Mouse (Mus musculus) myocyte (in vitro differentiated cells): ENCODE measurements around the gene Rab17. TPM values are rescaled to one million over a fixed set of nuclear protein-coding genes. Genes with fewer than 3 reads are reported as not detected.
A peak's percentile ranks its signal among the peaks of the same experiment; 100 is the strongest.

Experiments used
- H3K27me3 ChIP-seq: one replicate; pipeline ENCODE4 v1.6.1; 2011; ENCODE audit not compliant: control insufficient read depth, insufficient read depth, insufficient read length
- H3K36me3 ChIP-seq: one replicate; pipeline ENCODE4 v1.6.1; 2011; ENCODE audit not compliant: control insufficient read depth, insufficient read depth
- H3K4me2 ChIP-seq: one replicate; pipeline ENCODE4 v1.6.1; 2011; ENCODE audit warnings: low read depth, control low read depth
- H3K4me3 ChIP-seq: one replicate; pipeline ENCODE4 v1.5.1; 2011; ENCODE audit warnings: mild to moderate bottlenecking, control low read depth, moderate library complexity
- H3K79me2 ChIP-seq: one replicate; pipeline ENCODE4 v1.6.1; 2011; ENCODE audit not compliant: control insufficient read depth, insufficient read depth
- H3ac ChIP-seq: one replicate; pipeline ENCODE4 v1.6.1; 2011; ENCODE audit not compliant: control insufficient read depth, insufficient read length
- CEBPB ChIP-seq: IDR thresholded peaks from 2 replicates; pipeline ENCODE4 v1.6.1; 2011; ENCODE audit warnings: mild to moderate bottlenecking, moderate library complexity; ENCODE audit not compliant: poor library complexity, insufficient read depth, severe bottlenecking
- E2F4 ChIP-seq: IDR thresholded peaks from one replicate; pipeline ENCODE4 v1.6.1; 2011; ENCODE audit warnings: mild to moderate bottlenecking, control low read depth, moderate library complexity; ENCODE audit not compliant: insufficient read depth
- MAX ChIP-seq: IDR thresholded peaks from one replicate; pipeline ENCODE4 v1.6.1; 2011; ENCODE audit warnings: low read depth, mild to moderate bottlenecking, control low read depth
- MYOD1 ChIP-seq, 3 experiments: IDR thresholded peaks; one replicate each; pipeline ENCODE4 v1.6.1; 2011; ENCODE audit warnings: control low read depth in 2 of 3, low read depth in 2 of 3, mild to moderate bottlenecking in 2 of 3, moderate library complexity in 1 of 3; ENCODE audit not compliant: insufficient read length in 2 of 3, control insufficient read depth in 1 of 3
- MYOG ChIP-seq, 3 experiments: IDR thresholded peaks; one replicate each; pipeline ENCODE4 v1.6.1; 2011; ENCODE audit warnings: control low read depth in 2 of 3, low read depth in 2 of 3, mild to moderate bottlenecking in 2 of 3; ENCODE audit not compliant: insufficient read length in 2 of 3, control insufficient read depth in 1 of 3, insufficient read depth in 1 of 3
- POLR2A ChIP-seq: IDR thresholded peaks from one replicate; pipeline ENCODE4 v1.6.1; 2011; ENCODE audit warnings: low read depth, mild to moderate bottlenecking, control low read depth, moderate library complexity; ENCODE audit not compliant: insufficient read length
- POLR2AphosphoS2 ChIP-seq: IDR thresholded peaks from one replicate; pipeline ENCODE4 v1.6.1; 2011; ENCODE audit warnings: low read depth, control low read depth; ENCODE audit not compliant: insufficient read length
- REST ChIP-seq: IDR thresholded peaks from one replicate; pipeline ENCODE4 v1.6.1; 2011; ENCODE audit warnings: mild to moderate bottlenecking, control low read depth, moderate library complexity; ENCODE audit not compliant: insufficient read depth, insufficient read length
- SRF ChIP-seq: IDR thresholded peaks from one replicate; pipeline ENCODE4 v1.6.1; 2011; ENCODE audit warnings: low read depth; ENCODE audit not compliant: control insufficient read depth, insufficient read length
- TCF12 ChIP-seq: IDR thresholded peaks from one replicate; pipeline ENCODE4 v1.6.1; 2011; ENCODE audit warnings: mild to moderate bottlenecking, control low read depth; ENCODE audit not compliant: poor library complexity, insufficient read depth, severe bottlenecking
- TCF3 ChIP-seq: IDR thresholded peaks from one replicate; pipeline ENCODE4 v1.6.1; 2011; ENCODE audit warnings: low read depth, control low read depth; ENCODE audit not compliant: insufficient read length
- USF1 ChIP-seq: IDR thresholded peaks from one replicate; pipeline ENCODE4 v1.6.1; 2011; ENCODE audit warnings: low read depth, mild to moderate bottlenecking, control low read depth, moderate library complexity
- polyA plus RNA-seq: library from polyadenylated mRNA; unstranded; fragments of >200 nt; fragmentation: generic; extraction: Trizol; gene quantifications from one replicate; pipeline ENCODE4 v1.2.1, GENCODE M21; 2012; ENCODE audit warnings: missing spikeins

Gene Rab17
- polyA plus RNA-seq, 1 experiment = not detected

- Histone ChIP-seq H3K4me2 (no peak overlapping the region), H3K27me3 (no peaks in the 10 kb centered on the region), H3K79me2 (no peaks in the 10 kb centered on the region), H3K4me3 (no peak overlapping the region), H3K36me3 (no peaks in the 10 kb centered on the region), H3ac (no peak overlapping the region)
- TF ChIP-seq TCF3 (no peak), REST (no peak), USF1 (no peak), CEBPB (no peak), POLR2AphosphoS2 (no peak), MYOD1 (IDR thresholded peaks at IDR 0.05; ENCODE audit: control insufficient read depth in 1 of 3, insufficient read length in 2 of 3, low read depth in 2 of 3) (no peak), SRF (no peak), E2F4 (no peak), TCF12 (no peak), MAX (no peak), MYOG (IDR thresholded peaks at IDR 0.05; ENCODE audit: control insufficient read depth in 1 of 3, insufficient read depth in 1 of 3, insufficient read length in 2 of 3, low read depth in 2 of 3) (no peak), POLR2A (no peak)
Observed at GRCm38 (mm10) chr1:90917509-90917908, 52.0 kb downstream of the Rab17 start.

- no peaks in the 10 kb centered on the region for H3K36me3 ChIP-seq
- TF ChIP-seq E2F4 (no peak), MAX (no peak), MYOD1 (IDR thresholded peaks at IDR 0.05; ENCODE audit: control insufficient read depth in 1 of 3, insufficient read length in 2 of 3, low read depth in 2 of 3) (no peak)
- no peaks in the 10 kb centered on the region for H3K79me2 ChIP-seq
- no peak within 1 kb of the TSS for H3K4me2 ChIP-seq
- H3K27me3 ChIP-seq = no peaks in the 10 kb centered on the region
- H3K4me3 ChIP-seq = no peak within 1 kb of the TSS
- no peak within 1 kb of the TSS for H3ac ChIP-seq
Observed at GRCm38 (mm10) chr1:90914948-90915569, 54.4 kb downstream of the Rab17 start, which contains the start of gene Mlph. TSS of gene Mlph (plus strand) at chr1:90915085.

- no peaks in the 10 kb centered on the region for H3K36me3 ChIP-seq
- TF ChIP-seq REST (no peak), USF1 (no peak), MYOD1 (IDR thresholded peaks at IDR 0.05; ENCODE audit: control insufficient read depth in 1 of 3, insufficient read length in 2 of 3, low read depth in 2 of 3) (no peak), CEBPB (no peak), SRF (no peak), TCF12 (no peak), TCF3 (no peak), POLR2AphosphoS2 (no peak), E2F4 (no peak), MAX (no peak), POLR2A (no peak), MYOG (IDR thresholded peaks at IDR 0.05; ENCODE audit: control insufficient read depth in 1 of 3, insufficient read depth in 1 of 3, insufficient read length in 2 of 3, low read depth in 2 of 3) (no peak)
- H3K4me3 ChIP-seq = no peak overlapping the region
- no peaks in the 10 kb centered on the region for H3K27me3 ChIP-seq
- no peak overlapping the region for H3ac ChIP-seq
- H3K79me2 ChIP-seq = no peaks in the 10 kb centered on the region
- H3K4me2 ChIP-seq = no peak overlapping the region
Observed at GRCm38 (mm10) chr1:90913231-90913630, 56.2 kb downstream of the Rab17 start.

- H3K36me3 ChIP-seq = no peaks in the 10 kb centered on the region
- peak overlapping the region; percentile 83 for H3K4me2 ChIP-seq
- H3K27me3 ChIP-seq = no peaks in the 10 kb centered on the region
- peak overlapping the region; percentile 17 for H3K4me3 ChIP-seq
- TF ChIP-seq MYOG (IDR thresholded peaks at IDR 0.05; ENCODE audit: control insufficient read depth in 1 of 3, insufficient read depth in 1 of 3, insufficient read length in 2 of 3, low read depth in 2 of 3) (peak in 1 of 3 experiments; percentile 53), MYOD1 (IDR thresholded peaks at IDR 0.05; ENCODE audit: control insufficient read depth in 1 of 3, insufficient read length in 2 of 3, low read depth in 2 of 3) (peak in 2 of 3 experiments; percentile 14 to 44), SRF (no peak)
- H3ac ChIP-seq = no peak overlapping the region
- no peaks in the 10 kb centered on the region for H3K79me2 ChIP-seq
Observed at GRCm38 (mm10) chr1:90909631-90910152, 59.8 kb downstream of the Rab17 start.

- Histone ChIP-seq H3K79me2 (no peaks in the 10 kb centered on the region), H3K4me2 (peak overlapping the region; percentile 83), H3K27me3 (no peaks in the 10 kb centered on the region), H3K4me3 (peak overlapping the region; percentile 17), H3K36me3 (no peaks in the 10 kb centered on the region), H3ac (no peak overlapping the region)
- TF ChIP-seq SRF (no peak), POLR2AphosphoS2 (no peak), MYOG (IDR thresholded peaks at IDR 0.05; ENCODE audit: control insufficient read depth in 1 of 3, insufficient read depth in 1 of 3, insufficient read length in 2 of 3, low read depth in 2 of 3) (no peak), MYOD1 (IDR thresholded peaks at IDR 0.05; ENCODE audit: control insufficient read depth in 1 of 3, insufficient read length in 2 of 3, low read depth in 2 of 3) (no peak), USF1 (no peak), TCF12 (no peak), REST (no peak), POLR2A (no peak), CEBPB (no peak), E2F4 (no peak), TCF3 (no peak), MAX (no peak)
Observed at GRCm38 (mm10) chr1:90909161-90909560, 60.3 kb downstream of the Rab17 start.
